Mouse (Mus musculus): ENCODE measurements around the gene Adam30.
"Not testable (repeated sequence)": the region's sequence is repeated elsewhere in the genome, so short reads cannot be mapped to it uniquely, and the experiment has no call there.

Adam30 gene

GRCm38 (mm10) chr3:98160330-98160729, at the start of gene Adam30:
Gene Adam30 (plus strand): TSS chr3:98160630.
- no peak for DNase-seq (ENCODE audit: low spot score)

DNA sequence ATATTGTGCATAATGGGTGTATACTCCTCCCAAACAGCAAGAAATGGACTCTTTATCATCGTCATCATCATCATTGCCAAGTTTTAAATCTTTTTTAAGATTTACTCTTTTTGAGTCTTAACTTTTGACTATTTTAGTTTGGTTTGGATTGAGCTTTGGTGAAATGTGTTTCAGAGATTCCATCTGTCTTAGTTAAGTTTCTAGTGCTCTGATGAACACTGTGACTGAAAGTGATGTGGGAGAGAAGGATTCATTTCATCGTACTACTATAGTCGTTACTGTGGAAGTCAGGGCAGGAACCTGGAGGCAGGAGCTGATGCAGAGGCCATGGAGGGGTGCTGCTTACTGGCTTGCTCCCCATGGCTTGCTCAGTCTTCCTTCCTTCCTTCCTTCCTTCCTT, 42.2 kb upstream of the Adam30 start:
- no peak for DNase-seq (ENCODE audit: low spot score)

DNA sequence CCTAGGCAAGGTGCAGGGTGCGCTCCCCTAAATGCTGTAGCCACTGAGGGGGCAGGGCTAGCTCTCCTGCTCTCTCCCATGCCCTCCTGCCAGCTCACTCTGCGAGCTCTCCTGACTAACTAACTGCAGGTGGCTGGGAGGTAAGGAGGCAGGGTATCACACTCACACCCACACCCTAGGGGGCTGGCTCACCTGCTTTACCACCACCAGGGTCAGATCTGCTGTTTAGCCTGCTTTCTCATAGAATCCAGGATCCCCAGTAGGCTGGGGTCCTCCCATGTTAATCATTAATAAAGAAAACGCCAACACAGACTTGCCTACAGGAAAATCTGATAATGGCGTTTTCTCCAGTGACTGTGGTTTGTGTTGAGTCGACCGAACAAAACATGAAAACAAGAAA, 41.1 kb upstream of the Adam30 start:
- no peak for DNase-seq (ENCODE audit: low spot score)

GRCm38 (mm10) chr3:98120884-98121283, 39.5 kb upstream of the Adam30 start:
- no peak for DNase-seq (ENCODE audit: low spot score)

- no peak for DNase-seq (ENCODE audit: low spot score)
These were observed 32.7 kb upstream of the Adam30 start for GRCm38 (mm10) chr3:98127775-98128174.

DNA sequence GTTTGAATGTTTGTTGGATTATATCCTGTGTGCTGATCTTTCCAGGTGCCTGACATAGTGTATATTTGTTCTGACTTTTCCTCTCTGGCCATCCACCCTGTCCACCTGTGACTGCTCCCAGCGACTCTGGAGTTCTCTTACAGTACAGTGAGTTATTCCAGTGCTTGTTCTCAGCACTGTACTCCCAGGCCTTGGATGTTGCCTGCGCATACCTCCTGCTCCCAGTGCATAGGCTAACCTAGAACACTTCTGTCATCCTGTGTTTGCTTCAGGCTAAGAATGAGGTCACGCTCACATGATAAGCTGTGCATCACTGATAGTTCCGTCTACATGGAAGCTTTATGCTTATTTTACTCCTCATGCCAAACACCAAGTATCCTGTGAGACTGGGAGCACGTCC, 31.7 kb upstream of the Adam30 start:
- DNase-seq (ENCODE audit: low spot score): no peak

GRCm38 (mm10) chr3:98132140-98132539, 28.3 kb upstream of the Adam30 start:
- not testable (repeated sequence) for DNase-seq (ENCODE audit: low spot score)

- DNase-seq (ENCODE audit: low spot score): no peak
These were observed 27.8 kb upstream of the Adam30 start for GRCm38 (mm10) chr3:98132636-98133035.

GRCm38 (mm10) chr3:98141456-98141855, 19.0 kb upstream of the Adam30 start:
- no peak for DNase-seq (ENCODE audit: low spot score)

DNA sequence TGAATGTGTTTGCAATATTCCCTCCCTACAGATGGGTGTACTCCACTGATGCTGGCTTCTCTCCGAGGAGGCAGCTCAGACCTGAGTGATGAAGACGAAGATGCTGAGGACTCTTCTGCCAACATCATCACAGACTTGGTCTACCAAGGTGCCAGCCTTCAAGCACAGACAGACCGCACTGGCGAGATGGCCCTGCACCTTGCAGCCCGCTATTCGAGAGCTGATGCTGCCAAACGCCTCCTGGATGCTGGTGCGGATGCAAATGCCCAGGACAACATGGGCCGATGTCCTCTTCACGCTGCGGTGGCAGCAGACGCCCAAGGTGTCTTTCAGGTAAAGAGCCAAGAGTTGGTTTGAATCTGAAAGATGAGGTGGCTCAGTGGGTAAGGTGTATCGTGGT, 17.6 kb upstream of the Adam30 start:
- no peak for DNase-seq (ENCODE audit: low spot score)

DNA sequence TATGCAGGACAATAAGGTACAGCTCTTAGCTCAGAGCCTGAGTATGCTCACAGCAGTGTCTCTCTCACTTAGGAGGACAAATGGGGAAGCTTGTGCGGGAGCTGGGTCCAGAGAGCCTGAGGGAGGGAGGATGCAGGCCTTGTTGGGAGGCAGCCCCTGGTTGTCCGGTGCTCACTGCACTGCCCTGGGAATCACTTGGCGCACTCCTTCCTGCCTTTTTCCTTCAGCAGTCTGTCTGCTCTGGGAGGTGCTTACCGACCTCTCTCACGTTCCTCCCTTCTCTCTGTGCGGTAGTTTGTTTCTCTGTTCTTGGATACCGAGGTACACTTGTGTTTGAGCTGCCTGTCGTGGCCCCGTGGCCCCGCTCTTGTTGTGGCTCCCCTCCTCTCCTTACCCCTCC, 15.2 kb upstream of the Adam30 start:
- no peak for DNase-seq (ENCODE audit: low spot score)

- DNase-seq (ENCODE audit: low spot score): no peak
These were observed 13.7 kb upstream of the Adam30 start for GRCm38 (mm10) chr3:98146471-98147410.

GRCm38 (mm10) chr3:98147706-98148105, 12.7 kb upstream of the Adam30 start:
- no peak for DNase-seq (ENCODE audit: low spot score)

- DNase-seq (ENCODE audit: low spot score): no peak
These were observed 10.5 kb upstream of the Adam30 start for GRCm38 (mm10) chr3:98149881-98150280.

- no peak for DNase-seq (ENCODE audit: low spot score)
These were observed 9.4 kb upstream of the Adam30 start for GRCm38 (mm10) chr3:98151016-98151415.

GRCm38 (mm10) chr3:98153460-98153859, 7.0 kb upstream of the Adam30 start:
- DNase-seq (ENCODE audit: low spot score): no peak

DNA sequence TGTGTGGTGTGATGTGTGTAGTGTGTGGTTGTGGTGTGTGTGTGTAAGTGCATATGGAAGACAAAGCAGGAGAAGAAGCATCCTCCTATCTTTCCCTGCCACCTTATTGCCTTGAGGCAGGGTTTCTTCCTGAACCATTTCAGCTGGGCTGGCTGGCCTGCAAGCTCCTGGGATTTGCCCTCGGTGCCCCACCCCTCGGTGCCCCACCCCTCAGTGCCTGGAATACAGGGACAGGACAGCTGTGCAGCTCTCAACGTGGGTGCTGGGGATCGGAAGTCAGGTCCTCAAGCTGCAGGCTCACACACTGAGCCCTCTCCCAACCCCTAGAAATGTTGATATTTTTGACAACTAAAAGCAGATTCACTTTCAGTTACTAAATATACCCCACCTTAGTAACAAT, 4.3 kb upstream of the Adam30 start:
- no peak for DNase-seq (ENCODE audit: low spot score)

GRCm38 (mm10) chr3:98157073-98157472, 3.4 kb upstream of the Adam30 start:
- no peak for DNase-seq (ENCODE audit: low spot score)

- DNase-seq (ENCODE audit: low spot score): no peak
These were observed 2.8 kb upstream of the Adam30 start for GRCm38 (mm10) chr3:98157585-98157984.

GRCm38 (mm10) chr3:98158646-98159045, 1.8 kb upstream of the Adam30 start:
- DNase-seq (ENCODE audit: low spot score): no peak

DNA sequence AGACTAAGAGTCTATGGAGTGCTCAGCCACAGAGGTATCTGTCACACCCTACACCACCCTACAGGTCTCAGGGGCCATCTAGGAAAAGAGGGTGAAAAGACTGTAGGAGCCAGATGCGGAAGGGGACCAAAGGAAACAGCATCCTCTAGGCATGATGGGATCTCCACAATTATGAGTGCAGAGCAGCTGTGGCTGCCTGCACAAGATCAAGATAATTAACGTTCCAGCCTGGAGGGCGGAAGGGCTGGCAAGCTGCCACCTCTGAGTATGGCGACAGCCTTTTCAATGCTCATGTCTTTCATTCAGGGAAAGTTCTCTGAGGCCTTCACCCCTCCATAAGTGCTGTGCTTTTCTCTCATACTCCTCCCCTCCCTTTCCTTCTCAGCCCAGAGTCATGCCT, 1.1 kb upstream of the Adam30 start:
- no peak for DNase-seq (ENCODE audit: low spot score)

GRCm38 (mm10) chr3:98178340-98178739, 17.9 kb downstream of the Adam30 start:
- DNase-seq (ENCODE audit: low spot score): no peak

GRCm38 (mm10) chr3:98180805-98181204, 20.4 kb downstream of the Adam30 start:
- DNase-seq (ENCODE audit: low spot score): peak; percentile 68

DNA sequence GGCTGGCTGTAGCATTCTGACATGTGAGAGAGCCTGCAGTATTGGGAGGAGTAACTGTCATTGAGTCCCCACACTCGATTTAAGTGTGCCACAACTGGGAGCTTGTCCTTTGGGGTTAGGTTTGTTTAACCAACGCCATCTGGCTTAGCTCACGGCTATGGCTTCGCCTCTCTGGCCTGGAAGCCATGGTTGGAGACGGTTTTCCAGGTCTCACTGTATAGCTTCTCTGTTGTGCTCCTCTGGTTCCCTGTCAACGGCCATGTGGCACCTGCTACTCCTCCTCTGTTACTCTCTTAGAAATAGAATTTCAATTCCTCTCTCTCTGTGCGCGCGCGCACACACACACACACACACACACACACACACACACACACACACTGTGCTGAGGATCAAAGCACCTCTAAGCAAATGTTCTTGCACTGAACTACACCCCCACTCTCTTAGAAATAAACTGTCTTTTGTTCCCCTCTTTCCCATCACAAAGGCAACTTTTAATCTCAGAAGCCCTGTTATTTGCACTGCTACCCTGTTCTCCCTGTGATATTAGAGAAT, 24.8 kb downstream of the Adam30 start:
- DNase-seq (ENCODE audit: low spot score): no peak

All from retina, embryonic 14.5 days (tissue).